Mouse (Mus musculus): ENCODE results near the gene Ndufs3. TPM values are rescaled to one million over a fixed set of nuclear protein-coding genes. Genes with fewer than 3 reads are reported as not detected.

Ndufs3 gene
- polyA plus RNA-seq, 2 experiments, result 79.0 to 138 TPM

DNA sequence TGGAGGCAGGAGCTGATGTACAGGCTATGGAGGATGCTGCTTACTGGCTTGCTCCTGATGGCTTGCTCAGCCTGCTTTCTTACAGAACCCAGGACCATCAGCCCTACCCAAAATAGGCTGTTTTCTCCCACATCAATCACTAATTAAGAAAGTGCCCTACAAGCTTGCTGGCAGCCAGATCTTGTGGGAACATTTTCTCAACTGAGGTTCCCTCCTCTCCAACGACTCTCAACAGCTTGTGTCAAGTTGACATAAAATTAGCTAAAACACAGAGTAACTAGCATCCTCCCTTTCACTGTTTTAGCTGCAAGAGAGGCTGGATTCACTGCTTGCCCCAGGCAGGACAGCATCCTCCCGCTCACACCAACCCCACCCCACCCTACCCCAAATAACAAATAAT is 22.8 kb downstream of the Ndufs3 start:
- Histone ChIP-seq H3K9ac (replicated peaks) (no peak overlapping the region), H3K9me3 (ENCODE audit: control insufficient read depth, low read length) (no peaks in the 10 kb centered on the region), H3K4me1 (replicated peaks; ENCODE audit: control insufficient read depth in 2 of 2, insufficient read depth in 2 of 2, low read length in 1 of 2) (peaks cover 0 to 5% of the 10 kb centered on the region in 2 experiments; a peak in 3 of 4 replicates), H3K4me2 (ENCODE audit: low read depth) (no peak overlapping the region), H3K27me3 (ENCODE audit: control insufficient read depth, insufficient read depth, low read length) (peaks cover 31% of the 10 kb centered on the region), H3K36me3 (replicated peaks; ENCODE audit: control insufficient read depth, insufficient read depth, low read depth) (no peaks in the 10 kb centered on the region), H3K27ac (no peak overlapping the region), H3K4me3 (ENCODE audit: insufficient read depth in 1 of 2, low read depth in 2 of 2, low read length in 2 of 2) (no peak overlapping the region)
- ATAC-seq (ENCODE audit: insufficient read depth) (no peak), DNase-seq (ENCODE audit: low read depth in 3 of 3, low spot score in 3 of 3) (no peak)
- 45% methylated on average over 2 of the region's 2 CpGs for WGBS (ENCODE audit: insufficient replicate concordance)
- TF ChIP-seq CTCF (IDR thresholded peaks at IDR 0.05; ENCODE audit: low read depth), result no peak
- TF ChIP-seq EP300 (IDR thresholded peaks at IDR 0.05; ENCODE audit: low read depth), result no peak

DNA sequence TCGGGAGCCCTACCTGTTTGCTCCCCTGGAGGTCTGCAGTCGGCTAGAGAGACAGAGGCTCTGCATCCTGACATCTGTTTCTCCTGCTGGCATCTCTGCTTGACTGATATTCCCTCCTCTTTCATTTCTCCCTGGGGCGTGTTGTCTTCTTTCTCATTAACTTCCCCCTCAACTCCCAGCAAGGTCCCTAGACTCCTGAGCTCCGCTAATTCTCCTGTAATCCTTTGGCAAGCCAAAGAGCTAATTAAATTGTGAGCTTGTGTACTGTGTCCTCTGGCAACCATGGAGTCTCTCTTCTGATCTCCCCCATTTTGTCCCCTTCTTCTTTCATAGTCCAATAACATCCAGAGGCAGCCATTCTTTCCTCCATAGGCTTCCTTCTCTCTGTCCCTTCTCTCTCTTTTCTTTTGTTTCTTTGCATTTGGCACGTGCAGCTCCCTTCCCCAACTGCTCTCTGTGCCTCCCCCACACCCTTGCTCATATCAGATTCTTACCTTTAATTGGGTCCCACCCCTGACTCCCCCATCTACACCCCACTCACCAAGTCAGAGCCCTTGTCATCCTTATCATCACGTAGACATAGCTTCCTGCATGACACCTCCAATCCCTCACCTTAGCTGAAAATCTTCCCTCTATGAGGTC is 24.4 kb downstream of the Ndufs3 start:
- Histone ChIP-seq H3K4me3 (ENCODE audit: insufficient read depth in 1 of 2, low read depth in 2 of 2, low read length in 2 of 2) (no peak overlapping the region), H3K27me3 (ENCODE audit: control insufficient read depth, insufficient read depth, low read length) (peaks cover 16% of the 10 kb centered on the region), H3K9me3 (ENCODE audit: control insufficient read depth, low read length) (no peaks in the 10 kb centered on the region), H3K27ac (no peak overlapping the region), H3K4me1 (replicated peaks; ENCODE audit: control insufficient read depth in 2 of 2, insufficient read depth in 2 of 2, low read length in 1 of 2) (peaks cover 0 to 5% of the 10 kb centered on the region in 2 experiments; a peak in 3 of 4 replicates), H3K4me2 (ENCODE audit: low read depth) (no peak overlapping the region), H3K9ac (replicated peaks) (no peak overlapping the region), H3K36me3 (replicated peaks; ENCODE audit: control insufficient read depth, insufficient read depth, low read depth) (no peaks in the 10 kb centered on the region)
- ATAC-seq (ENCODE audit: insufficient read depth) (no peak), DNase-seq (ENCODE audit: low read depth in 3 of 3, low spot score in 3 of 3) (no peak)
- no peak for TF ChIP-seq EP300 (IDR thresholded peaks at IDR 0.05; ENCODE audit: low read depth)
- TF ChIP-seq CTCF (IDR thresholded peaks at IDR 0.05; ENCODE audit: low read depth), result no peak
- 31% methylated on average over 6 of the region's 6 CpGs for WGBS (ENCODE audit: insufficient replicate concordance)

DNA sequence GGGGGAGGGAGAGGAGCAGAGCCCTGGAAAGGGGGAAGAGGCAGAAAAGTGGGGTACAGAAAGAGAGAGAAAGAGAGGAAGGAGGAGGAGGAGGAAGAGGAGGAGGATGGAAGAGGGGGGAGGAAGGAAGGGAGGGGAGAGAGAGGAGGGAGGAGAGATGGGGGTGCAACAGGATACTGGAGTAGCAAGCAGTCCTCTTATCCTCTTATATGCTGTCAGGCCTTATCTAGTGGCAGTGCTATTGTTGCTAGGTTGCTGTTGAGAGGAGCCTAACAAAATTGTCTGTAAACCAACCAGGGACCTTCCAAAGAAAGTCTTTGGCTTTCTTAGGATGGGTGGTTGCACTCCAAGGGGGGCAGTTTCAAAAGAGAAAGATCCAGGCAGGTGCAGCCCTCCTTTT is 25.2 kb downstream of the Ndufs3 start:
- TF ChIP-seq CTCF (IDR thresholded peaks at IDR 0.05; ENCODE audit: low read depth) (no peak), EP300 (IDR thresholded peaks at IDR 0.05; ENCODE audit: low read depth) (no peak)
- H3K4me2 ChIP-seq (ENCODE audit: low read depth), result no peak overlapping the region
- H3K4me1 ChIP-seq (replicated peaks; ENCODE audit: control insufficient read depth in 2 of 2, insufficient read depth in 2 of 2, low read length in 1 of 2), result peaks cover 0 to 5% of the 10 kb centered on the region in 2 experiments; a peak in 3 of 4 replicates
- no peak overlapping the region for H3K9ac ChIP-seq (replicated peaks)
- H3K27me3 ChIP-seq (ENCODE audit: control insufficient read depth, insufficient read depth, low read length), result peaks cover 7% of the 10 kb centered on the region
- H3K27ac ChIP-seq, result no peak overlapping the region
- no peak overlapping the region for H3K4me3 ChIP-seq (ENCODE audit: insufficient read depth in 1 of 2, low read depth in 2 of 2, low read length in 2 of 2)
- no peaks in the 10 kb centered on the region for H3K9me3 ChIP-seq (ENCODE audit: control insufficient read depth, low read length)
- DNase-seq (ENCODE audit: low read depth in 3 of 3, low spot score in 3 of 3) (no peak), ATAC-seq (ENCODE audit: insufficient read depth) (no peak)
- H3K36me3 ChIP-seq (replicated peaks; ENCODE audit: control insufficient read depth, insufficient read depth, low read depth), result no peaks in the 10 kb centered on the region

GRCm38 (mm10) chr2:90877584-90878259 is 26.9 kb downstream of the Ndufs3 start:
- WGBS (ENCODE audit: insufficient replicate concordance), result 42% methylated on average over 5 of the region's 5 CpGs

GRCm38 (mm10) chr2:90875239-90875638 is 29.4 kb downstream of the Ndufs3 start:
- H3K4me1 ChIP-seq (replicated peaks; ENCODE audit: control insufficient read depth in 2 of 2, insufficient read depth in 2 of 2, low read length in 1 of 2), result peaks cover 11 to 20% of the 10 kb centered on the region in 2 experiments
- H3K36me3 ChIP-seq (replicated peaks; ENCODE audit: control insufficient read depth, insufficient read depth, low read depth), result no peaks in the 10 kb centered on the region
- no peak overlapping the region for H3K4me2 ChIP-seq (ENCODE audit: low read depth)
- TF ChIP-seq EP300 (IDR thresholded peaks at IDR 0.05; ENCODE audit: low read depth), result no peak
- no peak for TF ChIP-seq CTCF (IDR thresholded peaks at IDR 0.05; ENCODE audit: low read depth)
- no peaks in the 10 kb centered on the region for H3K9me3 ChIP-seq (ENCODE audit: control insufficient read depth, low read length)
- DNase-seq (ENCODE audit: low read depth in 3 of 3, low spot score in 3 of 3) (no peak), ATAC-seq (ENCODE audit: insufficient read depth) (no peak)
- H3K27me3 ChIP-seq (ENCODE audit: control insufficient read depth, insufficient read depth, low read length), result no peaks in the 10 kb centered on the region; the same call in 1 of the 2 replicates
- WGBS (ENCODE audit: insufficient replicate concordance), result 38% methylated on average over 2 of the region's 2 CpGs
- H3K4me3 ChIP-seq (ENCODE audit: insufficient read depth in 1 of 2, low read depth in 2 of 2, low read length in 2 of 2), result no peak overlapping the region
- H3K27ac ChIP-seq, result no peak overlapping the region
- no peak overlapping the region for H3K9ac ChIP-seq (replicated peaks)

More at GRCm38 (mm10) chr2:90877584-90878259, 26.9 kb downstream of the Ndufs3 start:
- Histone ChIP-seq H3K9ac (replicated peaks) (no peak overlapping the region), H3K9me3 (ENCODE audit: control insufficient read depth, low read length) (no peaks in the 10 kb centered on the region), H3K4me1 (replicated peaks; ENCODE audit: control insufficient read depth in 2 of 2, insufficient read depth in 2 of 2, low read length in 1 of 2) (peaks cover 0 to 5% of the 10 kb centered on the region in 2 experiments; a peak in 3 of 4 replicates), H3K27me3 (ENCODE audit: control insufficient read depth, insufficient read depth, low read length) (no peaks in the 10 kb centered on the region; the same call in 1 of the 2 replicates), H3K4me3 (ENCODE audit: insufficient read depth in 1 of 2, low read depth in 2 of 2, low read length in 2 of 2) (no peak overlapping the region), H3K27ac (no peak overlapping the region), H3K36me3 (replicated peaks; ENCODE audit: control insufficient read depth, insufficient read depth, low read depth) (no peaks in the 10 kb centered on the region), H3K4me2 (ENCODE audit: low read depth) (no peak overlapping the region)
- DNase-seq (ENCODE audit: low read depth in 3 of 3, low spot score in 3 of 3) (no peak), ATAC-seq (ENCODE audit: insufficient read depth) (no peak)
- TF ChIP-seq EP300 (IDR thresholded peaks at IDR 0.05; ENCODE audit: low read depth) (no peak), CTCF (IDR thresholded peaks at IDR 0.05; ENCODE audit: low read depth) (no peak)

All from liver, embryonic 14.5 days (tissue).